Mouse (Mus musculus) large intestine, adult 2 months (tissue): ENCODE measurements around the gene Ttc28. TPM values are rescaled to one million over a fixed set of nuclear protein-coding genes. Genes with fewer than 3 reads are reported as not detected.

Experiments
- DNase-seq: peaks from one replicate; pipeline ENCODE4 v3.0.0-alpha.2; 2012; ENCODE audit warnings: low read depth, low spot score
- WGBS: fragments of 180-500 bp; shearing (Covaris S2); methylation state at CpG from one replicate; pipeline ENCODE4 v1.1.7; 2018; 5-methylcytosine and 5-hydroxymethylcytosine counted together
- polyA plus RNA-seq: library from polyadenylated mRNA; depleted of rRNA; stranded (reverse); fragments of >200 nt; gene quantifications from 2 replicates; pipeline ENCODE4 v1.2.3, GENCODE M21; 2012; rRNA removed

Ttc28 gene
- polyA plus RNA-seq, 1 experiment: 1.1 TPM

- WGBS: 63% methylated on average over 8 of the region's 8 CpGs
- no peak for DNase-seq
These were observed 456.5 kb downstream of the Ttc28 start for GRCm38 (mm10) chr5:111335939-111336691.

Other genes with a start within 250 kb of the Ttc28 start
- 58.3 and 61.3 TPM in 2 replicates for gene Noc4l, start 226.4 kb upstream of the Ttc28 start, polyA plus RNA-seq
- 10.4 and 10.7 TPM in 2 replicates for gene Ddx51, start 226.4 kb upstream of the Ttc28 start, polyA plus RNA-seq
- 33.9 and 49.5 TPM in 2 replicates for gene Ep400, start 109.1 kb upstream of the Ttc28 start, polyA plus RNA-seq
- gene Pus1, start 99.1 kb upstream of the Ttc28 start, polyA plus RNA-seq: 36.8 and 37.9 TPM in 2 replicates
- gene Ulk1, start 69.7 kb upstream of the Ttc28 start, polyA plus RNA-seq: 16.6 and 21.0 TPM in 2 replicates
- 13.1 and 14.8 TPM in 2 replicates for gene Hscb, start 40.0 kb upstream of the Ttc28 start, polyA plus RNA-seq
- 8.2 and 13.4 TPM in 2 replicates for gene Chek2, start 39.8 kb upstream of the Ttc28 start, polyA plus RNA-seq